Mouse (Mus musculus) neutrophil, adult 5-6 weeks (primary cell): ENCODE measurements around the gene Ngly1. TPM values are rescaled to one million over a fixed set of nuclear protein-coding genes. Genes with fewer than 3 reads are reported as not detected.

Experiments
- ATAC-seq: fragments of 151-379, 151-347 bp; 2 replicates; pipeline ENCODE4 v1.8.0; 2017; ENCODE audit warnings: mild to moderate bottlenecking, moderate TSS enrichment; ENCODE audit not compliant: insufficient number of reproducible peaks, poor library complexity, low FRiP score, severe bottlenecking; ENCODE audit errors: extremely low read depth
- total RNA-seq: library from RNA; stranded (forward); fragments of 200-1000 nt; gene quantifications from 2 replicates; pipeline ENCODE4 v1.2.3, GENCODE M21; 2017

The Ngly1 gene
- total RNA-seq, 1 experiment from 2014 or later, result 81.8 TPM

GRCm38 (mm10) chr14:16316715-16317114 is 67.6 kb downstream of the Ngly1 start:
- ATAC-seq, result no peak

- no peak for ATAC-seq
Measured at GRCm38 (mm10) chr14:16319818-16320217, 70.7 kb downstream of the Ngly1 start.

GRCm38 (mm10) chr14:16324394-16324793 is 75.3 kb downstream of the Ngly1 start:
- ATAC-seq, result no peak

- no peak for ATAC-seq
Measured at GRCm38 (mm10) chr14:16325208-16325607, 76.1 kb downstream of the Ngly1 start.

- no peak for ATAC-seq
Measured at GRCm38 (mm10) chr14:16328531-16328930, 79.5 kb downstream of the Ngly1 start.

GRCm38 (mm10) chr14:16328959-16329480 is 79.9 kb downstream of the Ngly1 start:
- no peak for ATAC-seq

GRCm38 (mm10) chr14:16329756-16330155 is 80.7 kb downstream of the Ngly1 start:
- no peak for ATAC-seq

- no peak for ATAC-seq
Measured at GRCm38 (mm10) chr14:16334260-16334659, 85.2 kb downstream of the Ngly1 start.

GRCm38 (mm10) chr14:16335835-16336417 is 86.8 kb downstream of the Ngly1 start:
- ATAC-seq, result no peak

GRCm38 (mm10) chr14:16347505-16347904 is 98.4 kb downstream of the Ngly1 start:
- ATAC-seq, result no peak

- ATAC-seq, result no peak
Measured at GRCm38 (mm10) chr14:16359704-16360103, 110.6 kb downstream of the Ngly1 start.

Other genes with a start within 250 kb of the Ngly1 start
- 9.6 and 10.5 TPM in 2 replicates for gene Oxsm, start 528 bp downstream of the Ngly1 start, total RNA-seq
- 302 and 306 TPM in 2 replicates for gene Top2b, start 115.9 kb downstream of the Ngly1 start, total RNA-seq